Mouse (Mus musculus) heart, embryonic 14.5 days (tissue): ENCODE data around the gene Gm11397. TPM values are rescaled to one million over a fixed set of nuclear protein-coding genes. Genes with fewer than 3 reads are reported as not detected.
"Not testable (repeated sequence)": the region's sequence is repeated elsewhere in the genome, so short reads cannot be mapped to it uniquely, and the experiment has no call there.

Experiments used
- ATAC-seq: fragments of 200-750 bp; cut with Nextera tagmentation; 2 replicates; pipeline ENCODE4 v1.8.0; 2017; ENCODE audit warnings: low read depth, moderate TSS enrichment; ENCODE audit not compliant: insufficient number of reproducible peaks, insufficient read depth, low FRiP score
- H3K27ac ChIP-seq, 2 experiments: fragments of 200-500 bp in 1 of 2; fragments of 300-500 bp in 1 of 2; sonication (generic) in 1 of 2; replicated peaks in 1 of 2; 2 replicates each; pipeline ENCODE4 v1.5.1; 2012 to 2014; ENCODE audit warnings: low read depth in 2 of 2, low read length in 2 of 2, control low read depth in 1 of 2, mild to moderate bottlenecking in 1 of 2, mixed read lengths in 1 of 2; ENCODE audit not compliant: control insufficient read depth in 1 of 2, insufficient read depth in 1 of 2
- H3K27me3 ChIP-seq: fragments of 300-500 bp; sonication (generic); 2 replicates; pipeline ENCODE4 v1.6.1; 2014; ENCODE audit warnings: mild to moderate bottlenecking, low read length, control low read depth; ENCODE audit not compliant: control insufficient read depth, insufficient read depth
- H3K36me3 ChIP-seq: fragments of 300-500 bp; sonication (generic); 2 replicates; pipeline ENCODE4 v1.6.1; 2014; ENCODE audit warnings: mild to moderate bottlenecking, control low read depth, low read length, mixed read lengths; ENCODE audit not compliant: control insufficient read depth, insufficient read depth
- H3K4me1 ChIP-seq, 2 experiments: fragments of 200-500 bp in 1 of 2; fragments of 300-500 bp in 1 of 2; sonication (generic) in 1 of 2; 2 replicates each; pipeline ENCODE4 v1.6.1; 2012 to 2014; ENCODE audit warnings: low read length in 2 of 2, control low read depth in 1 of 2, mixed read lengths in 1 of 2; ENCODE audit not compliant: control insufficient read depth in 2 of 2, insufficient read depth in 2 of 2
- H3K4me2 ChIP-seq: fragments of 300-500 bp; sonication (generic); 2 replicates; pipeline ENCODE4 v1.6.1; 2014; ENCODE audit warnings: mild to moderate bottlenecking, low read length
- H3K4me3 ChIP-seq, 2 experiments: fragments of 200-500 bp in 1 of 2; fragments of 300-500 bp in 1 of 2; sonication (generic) in 1 of 2; 2 replicates each; pipeline ENCODE4 v1.5.1; 2012 to 2014; ENCODE audit warnings: low read length in 2 of 2, mild to moderate bottlenecking in 2 of 2, control low read depth in 1 of 2, low read depth in 1 of 2, moderate library complexity in 1 of 2; ENCODE audit not compliant: control insufficient read depth in 1 of 2, insufficient read depth in 1 of 2
- H3K9ac ChIP-seq: fragments of 300-500 bp; sonication (generic); 2 replicates; pipeline ENCODE4 v1.6.1; 2014; ENCODE audit warnings: mild to moderate bottlenecking, low read length
- H3K9me3 ChIP-seq: fragments of 300-500 bp; sonication (generic); 2 replicates; pipeline ENCODE4 v1.6.1; 2016; ENCODE audit warnings: low read length, control low read depth; ENCODE audit not compliant: control insufficient read depth
- WGBS: fragments of 180-500 bp; shearing (Covaris S2); extraction: QIAGEN DNeasy Blood & Tissue Kit; methylation state at CpG from one replicate; pipeline ENCODE4 v1.1.7; 2014; 5-methylcytosine and 5-hydroxymethylcytosine counted together
- polyA plus RNA-seq: library from polyadenylated mRNA; unstranded; fragments of >200 nt; fragmentation: Nextera tagmentation; extraction: Ambion mirVana; gene quantifications from 2 replicates; pipeline ENCODE4 v1.2.1, GENCODE M21; 2014

Gm11397 gene
- not detected in 2 replicates for polyA plus RNA-seq

DNA sequence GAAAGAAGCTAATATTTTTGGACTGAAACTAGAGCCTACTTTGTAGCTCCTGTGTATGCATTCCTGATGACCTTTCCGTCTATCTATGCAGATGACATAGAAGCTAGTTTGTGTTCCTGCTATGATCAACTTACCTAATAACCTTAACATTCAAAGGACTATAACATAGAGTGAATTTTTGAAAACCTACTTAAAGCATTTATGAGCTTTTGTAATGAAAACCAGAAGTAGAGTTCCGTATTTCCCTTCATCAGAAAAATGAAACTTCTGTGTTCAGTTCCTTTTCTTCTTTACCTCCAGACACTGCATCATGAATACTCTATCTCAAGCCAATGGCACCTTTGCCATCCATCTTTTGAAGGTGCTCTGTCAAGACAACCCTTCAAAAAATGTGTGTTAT lies at the start of gene Gm11397:
Gm11397 (plus strand) TSS at position 301 of the 400 bp plus-strand sequence.
- not testable (repeated sequence) for H3K36me3 ChIP-seq, H3K27ac ChIP-seq, H3K4me3 ChIP-seq, H3K9me3 ChIP-seq, H3K4me1 ChIP-seq, H3K9ac ChIP-seq, H3K4me2 ChIP-seq, ATAC-seq, H3K27me3 ChIP-seq
- 73% methylated on average over 2 of the region's 2 CpGs for WGBS

DNA sequence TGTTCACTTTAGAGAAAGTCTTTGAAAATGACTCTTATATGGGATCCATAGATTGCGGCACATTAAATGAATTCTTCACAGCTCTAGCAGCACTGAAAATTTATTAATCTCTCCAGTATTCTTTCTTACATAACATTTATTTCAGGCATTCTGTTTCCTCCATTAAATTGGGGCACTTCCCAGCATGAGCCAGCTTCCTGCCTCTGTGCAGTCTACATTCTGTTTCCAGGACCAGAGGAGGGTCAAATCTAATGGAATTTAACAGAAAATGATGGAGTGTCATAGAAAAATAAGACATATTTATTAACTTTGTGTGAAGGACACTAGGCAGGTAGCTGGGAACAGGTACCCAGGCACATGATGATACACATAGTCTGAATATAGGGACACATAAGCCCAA lies 38.9 kb upstream of the Gm11397 start:
- H3K4me1 ChIP-seq, H3K9ac ChIP-seq, ATAC-seq, H3K27ac ChIP-seq, H3K4me2 ChIP-seq, H3K4me3 ChIP-seq, H3K36me3 ChIP-seq, H3K27me3 ChIP-seq, H3K9me3 ChIP-seq: not testable (repeated sequence)
- 60% methylated on average over 1 of the region's 1 CpGs for WGBS

DNA sequence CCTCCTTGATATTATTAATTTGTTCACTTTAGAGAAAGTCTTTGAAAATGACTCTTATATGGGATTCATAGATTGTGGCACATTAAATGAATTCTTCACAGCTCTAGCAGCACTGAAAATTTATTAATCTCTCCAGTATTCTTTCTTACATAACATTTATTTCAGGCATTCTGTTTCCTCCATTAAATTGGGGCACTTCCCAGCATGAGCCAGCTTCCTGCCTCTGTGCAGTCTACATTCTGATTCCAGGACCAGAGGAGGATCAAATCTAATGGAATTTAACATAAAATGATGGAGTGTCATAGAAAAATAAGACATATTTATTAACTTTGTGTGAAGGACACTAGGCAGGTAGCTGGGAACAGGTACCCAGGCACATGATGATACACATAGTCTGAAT lies 37.2 kb downstream of the Gm11397 start:
- H3K4me2 ChIP-seq, H3K36me3 ChIP-seq, H3K27me3 ChIP-seq, H3K4me1 ChIP-seq, H3K4me3 ChIP-seq, H3K27ac ChIP-seq, H3K9me3 ChIP-seq, ATAC-seq, H3K9ac ChIP-seq: not testable (repeated sequence)

Other genes starting within 250 kb of the Gm11397 start
- not detected in 2 replicates for gene Serpinb9c, start 236.0 kb upstream of the Gm11397 start, polyA plus RNA-seq
- gene Serpinb9d, start 202.8 kb upstream of the Gm11397 start, polyA plus RNA-seq = not detected in 2 replicates
- not detected in 2 replicates for gene Serpinb9e, start 146.1 kb upstream of the Gm11397 start, polyA plus RNA-seq
- not detected in 2 replicates for gene Serpinb9f, start 71.7 kb upstream of the Gm11397 start, polyA plus RNA-seq
- gene Serpinb9g, start 89.0 kb downstream of the Gm11397 start, polyA plus RNA-seq = not detected in 2 replicates